Mouse (Mus musculus) kidney, postnatal 25 days (tissue): ENCODE measurements around the gene Zzef1.

ENCODE experiments used
- DNase-seq, 2 experiments: peaks; one replicate each; pipeline ENCODE4 v3.0.0; 2021; ENCODE audit warnings: mixed read lengths in 2 of 2

The Zzef1 gene

DNA sequence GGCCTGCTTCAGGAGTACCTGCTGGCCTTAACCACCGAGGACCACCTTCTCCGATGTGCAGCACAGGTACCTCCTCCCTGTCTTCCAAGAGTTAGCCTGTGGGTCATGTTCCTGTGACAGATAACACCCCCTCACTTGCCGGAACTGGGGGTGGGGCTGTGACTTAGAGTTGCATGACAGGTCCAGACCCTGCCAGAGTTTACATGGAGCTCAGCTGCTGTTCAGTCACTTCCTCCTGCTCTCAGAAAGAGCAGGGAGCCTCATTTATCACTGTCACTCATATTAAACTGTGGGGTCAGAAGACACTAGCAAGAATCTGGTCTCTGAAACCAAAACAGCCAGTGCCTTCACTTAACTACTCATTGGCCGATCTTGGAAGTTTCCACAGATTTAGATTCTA lies 127.1 kb downstream of the Zzef1 start:
- peak; percentile 42 to 62 for DNase-seq

DNA sequence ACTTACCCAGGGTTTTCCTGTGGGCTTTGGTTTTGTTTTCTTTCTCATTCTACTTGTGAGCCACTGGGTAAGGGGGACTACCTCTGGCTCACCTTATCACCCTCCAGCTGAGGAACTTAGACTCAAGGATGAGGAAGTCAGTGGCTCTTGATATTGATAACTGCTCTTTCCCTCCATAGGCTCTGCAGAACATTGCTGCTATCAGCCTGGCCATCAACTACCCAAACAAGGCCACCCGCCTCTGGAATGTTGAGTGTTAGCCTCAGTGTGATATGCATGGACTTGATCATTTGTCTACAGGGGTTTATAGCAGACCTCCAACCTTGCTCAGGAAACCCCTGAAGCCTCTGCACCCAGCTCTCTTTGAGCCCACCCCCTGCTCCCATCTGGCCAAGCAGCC lies 128.4 kb downstream of the Zzef1 start:
- no peak for DNase-seq

DNA sequence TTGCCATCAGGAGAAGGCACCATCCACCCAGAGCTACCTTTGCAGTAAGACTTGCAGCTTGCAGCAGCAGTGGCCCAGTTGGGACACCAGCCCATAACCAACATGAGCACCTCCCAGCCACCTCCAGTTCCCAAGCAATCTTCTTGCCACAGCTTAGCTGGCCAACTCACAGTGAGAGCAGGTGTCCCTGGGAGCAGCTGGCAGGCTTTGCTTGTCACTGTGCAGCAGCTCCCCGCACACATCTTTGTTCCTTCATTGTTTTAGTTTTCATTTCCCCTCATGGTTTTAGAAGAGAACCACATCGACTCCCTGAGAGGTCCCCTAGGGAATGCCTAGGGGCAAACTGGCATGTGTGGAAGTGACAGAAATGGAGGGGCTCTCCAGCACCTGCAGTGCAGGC lies 129.0 kb downstream of the Zzef1 start:
- DNase-seq, result no peak

DNA sequence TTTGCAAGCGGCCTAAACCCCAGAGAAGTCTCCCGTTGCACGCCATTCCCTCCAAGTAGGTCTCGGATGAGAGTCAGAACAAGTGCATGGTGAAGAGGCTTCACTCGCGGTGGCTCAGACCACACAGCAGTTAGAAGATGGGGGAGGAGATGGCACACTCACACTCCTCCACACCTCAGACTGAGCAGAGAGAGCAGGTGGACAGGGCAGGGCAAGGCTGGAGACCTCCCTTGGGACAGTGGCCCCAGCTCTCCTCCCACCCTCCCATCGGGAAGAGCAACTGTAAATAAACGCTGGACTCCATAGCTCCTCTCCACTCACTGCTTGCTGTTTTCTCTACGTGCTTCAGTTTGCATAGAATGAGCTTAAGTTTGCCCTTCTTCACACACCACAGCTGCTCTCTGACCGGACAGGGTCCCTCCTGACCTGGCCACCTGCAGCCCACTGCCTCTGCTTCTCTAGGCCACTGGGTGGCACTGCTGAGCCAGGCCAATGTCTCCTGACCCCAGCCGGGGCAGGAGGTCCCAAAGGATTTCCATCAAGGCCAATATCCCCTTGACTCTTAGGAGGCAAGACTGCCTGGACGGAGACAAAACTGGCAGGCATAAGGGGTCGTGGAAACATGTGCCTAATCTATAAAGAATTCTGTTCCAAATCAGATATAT lies 130.3 kb downstream of the Zzef1 start:
- DNase-seq, result peak; percentile 72 to 79

- no peak for DNase-seq
Measured at GRCm38 (mm10) chr11:72928516-72928915, 132.5 kb downstream of the Zzef1 start.

DNA sequence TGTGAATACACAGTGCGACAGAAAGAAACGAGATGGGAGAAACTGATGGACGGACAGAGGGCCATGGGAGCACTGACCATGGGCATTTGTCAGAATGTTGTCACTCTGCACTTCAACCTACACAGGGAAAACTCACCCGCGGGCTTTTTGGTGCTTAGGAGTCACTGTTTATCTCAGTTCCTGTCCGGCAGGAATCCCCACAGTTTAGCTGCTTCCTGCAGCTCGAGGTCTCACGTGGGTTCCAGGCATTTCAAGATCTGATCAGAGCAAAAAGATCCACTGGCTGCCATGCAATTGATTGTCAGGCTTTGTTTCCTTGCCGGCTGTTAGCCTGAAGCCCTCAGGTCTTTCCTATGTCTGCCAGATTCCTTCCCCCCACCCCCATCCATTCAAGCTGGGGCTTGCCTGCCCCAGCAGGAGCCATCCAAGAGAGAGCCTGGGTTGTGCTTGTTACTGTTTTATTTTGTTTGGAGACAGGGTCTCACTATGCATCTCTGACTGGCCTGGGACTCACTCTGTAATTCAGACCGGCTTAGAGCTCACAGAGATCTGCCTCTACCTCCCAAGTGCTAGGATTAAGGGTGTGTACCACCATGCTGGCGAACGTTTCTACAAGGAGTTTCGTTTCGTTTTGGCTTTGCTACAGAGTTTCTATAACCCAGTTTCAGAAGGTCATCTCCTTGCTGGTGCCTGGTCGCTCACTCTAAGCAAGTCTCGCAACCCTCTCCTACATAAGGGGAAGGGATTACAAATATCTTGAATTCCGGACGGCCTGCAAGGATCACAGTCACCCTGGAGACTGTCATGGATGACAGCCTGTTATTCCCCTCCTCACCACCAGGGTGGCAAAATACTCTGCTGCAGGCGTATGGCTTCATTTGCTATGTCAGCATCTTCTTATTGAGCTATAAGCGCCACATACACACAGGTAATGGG lies 144.4 kb downstream of the Zzef1 start:
- DNase-seq, result peak in 1 of 2 experiments; percentile 60

GRCm38 (mm10) chr11:72944996-72945793 lies 149.2 kb downstream of the Zzef1 start:
- peak; percentile 49 to 71 for DNase-seq

DNA sequence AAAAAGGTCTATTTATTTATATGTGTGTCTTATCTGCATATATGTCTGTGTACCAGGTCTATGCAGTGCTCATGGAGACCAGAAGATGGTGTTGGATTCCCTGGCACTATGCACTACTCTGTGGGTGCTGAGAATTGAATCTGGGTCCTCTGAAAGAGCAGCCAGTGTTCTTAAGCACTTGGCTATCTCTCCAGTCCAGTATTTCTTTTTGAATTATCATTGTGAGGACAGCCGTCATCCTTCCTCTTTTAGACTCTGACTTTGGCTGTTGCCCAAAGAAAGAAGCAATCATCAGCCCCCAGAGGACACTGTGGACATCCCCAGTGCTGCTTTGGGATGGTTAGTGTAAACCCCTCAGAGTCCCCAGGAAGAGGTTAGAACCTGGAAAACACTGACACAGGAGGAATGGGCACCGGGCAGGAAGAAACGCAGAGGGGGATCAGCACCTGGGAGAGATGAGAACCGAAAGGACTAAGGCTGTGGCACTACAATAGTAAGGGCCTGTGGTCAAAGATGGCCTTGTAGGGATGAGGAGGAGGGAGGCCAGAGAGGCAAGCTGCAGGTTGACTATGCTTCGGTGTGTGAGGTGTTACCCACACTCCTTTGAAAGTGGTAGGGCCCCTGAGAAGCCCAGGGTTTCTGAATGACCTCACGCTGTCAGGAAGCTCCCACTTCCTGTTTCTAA lies 150.0 kb downstream of the Zzef1 start:
- DNase-seq, result peak in 1 of 2 experiments; percentile 18

DNA sequence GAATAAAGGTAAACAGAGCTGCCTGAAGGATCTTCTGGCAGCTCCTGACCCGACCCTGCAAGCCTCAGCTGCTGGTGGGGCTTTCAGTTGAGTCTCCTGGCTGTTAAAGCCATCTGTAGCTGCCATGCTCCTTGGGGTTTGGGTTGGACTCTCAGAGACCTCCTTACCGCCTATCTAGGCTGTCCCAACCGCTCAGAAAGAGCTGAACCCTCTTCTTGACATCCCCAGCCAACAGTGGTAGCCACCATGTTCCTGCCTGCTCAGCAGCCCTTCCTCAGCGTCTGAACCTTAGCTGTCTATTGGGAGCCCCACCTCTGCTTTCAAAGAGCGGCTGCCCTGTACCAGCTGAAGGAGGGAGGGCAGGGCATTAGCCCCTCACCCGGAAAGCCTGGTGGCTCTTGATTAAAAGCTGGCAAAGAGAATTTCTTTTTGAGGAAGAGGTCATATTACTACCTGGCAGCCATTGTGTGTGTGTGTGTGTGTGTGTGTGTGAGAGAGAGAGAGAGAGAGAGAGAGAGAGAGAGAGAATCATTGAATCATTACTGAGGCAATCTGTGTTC lies 150.6 kb downstream of the Zzef1 start:
- DNase-seq, result peak in 1 of 2 experiments; percentile 47

DNA sequence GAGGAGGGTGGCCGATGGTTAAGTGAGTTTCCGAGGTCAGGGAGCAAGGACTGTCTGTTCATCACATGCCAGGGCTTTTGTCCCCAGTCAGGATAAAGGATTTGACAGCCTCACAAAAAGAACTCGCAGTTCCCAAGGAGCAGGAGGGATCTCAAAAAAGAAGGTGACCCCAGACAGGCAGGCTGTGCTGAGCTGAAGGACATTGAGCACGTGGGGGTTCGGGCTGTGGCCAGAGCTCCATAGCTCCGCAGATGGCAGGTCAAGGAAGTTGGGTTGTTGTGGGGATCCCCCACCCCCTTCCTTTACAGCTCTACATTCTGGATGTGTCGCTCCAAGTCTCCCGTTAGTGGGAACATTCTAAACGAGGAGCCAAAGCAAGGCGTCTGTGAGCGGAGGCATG lies 151.8 kb downstream of the Zzef1 start:
- peak in 1 of 2 experiments; percentile 12 for DNase-seq

DNA sequence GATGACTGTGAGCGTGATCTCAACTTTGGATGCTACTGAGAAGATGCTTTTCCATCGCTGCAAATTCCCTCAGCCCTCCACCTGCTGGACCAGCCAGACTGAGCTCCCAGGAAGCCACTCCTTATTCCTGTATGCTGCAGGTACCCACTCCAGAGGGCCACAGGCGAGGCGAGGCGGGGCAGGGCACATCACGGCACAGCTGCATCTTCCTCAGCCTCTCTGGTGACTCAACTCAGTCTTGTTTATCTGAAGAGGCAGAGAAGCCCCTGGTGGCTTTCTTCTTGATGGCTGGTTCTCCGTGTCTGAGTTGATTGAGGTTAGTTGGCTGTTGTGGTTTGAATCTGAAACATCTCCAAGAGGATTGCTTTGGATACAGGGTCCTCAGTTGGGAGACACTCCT lies 152.2 kb downstream of the Zzef1 start:
- peak in 1 of 2 experiments; percentile 11 for DNase-seq

DNA sequence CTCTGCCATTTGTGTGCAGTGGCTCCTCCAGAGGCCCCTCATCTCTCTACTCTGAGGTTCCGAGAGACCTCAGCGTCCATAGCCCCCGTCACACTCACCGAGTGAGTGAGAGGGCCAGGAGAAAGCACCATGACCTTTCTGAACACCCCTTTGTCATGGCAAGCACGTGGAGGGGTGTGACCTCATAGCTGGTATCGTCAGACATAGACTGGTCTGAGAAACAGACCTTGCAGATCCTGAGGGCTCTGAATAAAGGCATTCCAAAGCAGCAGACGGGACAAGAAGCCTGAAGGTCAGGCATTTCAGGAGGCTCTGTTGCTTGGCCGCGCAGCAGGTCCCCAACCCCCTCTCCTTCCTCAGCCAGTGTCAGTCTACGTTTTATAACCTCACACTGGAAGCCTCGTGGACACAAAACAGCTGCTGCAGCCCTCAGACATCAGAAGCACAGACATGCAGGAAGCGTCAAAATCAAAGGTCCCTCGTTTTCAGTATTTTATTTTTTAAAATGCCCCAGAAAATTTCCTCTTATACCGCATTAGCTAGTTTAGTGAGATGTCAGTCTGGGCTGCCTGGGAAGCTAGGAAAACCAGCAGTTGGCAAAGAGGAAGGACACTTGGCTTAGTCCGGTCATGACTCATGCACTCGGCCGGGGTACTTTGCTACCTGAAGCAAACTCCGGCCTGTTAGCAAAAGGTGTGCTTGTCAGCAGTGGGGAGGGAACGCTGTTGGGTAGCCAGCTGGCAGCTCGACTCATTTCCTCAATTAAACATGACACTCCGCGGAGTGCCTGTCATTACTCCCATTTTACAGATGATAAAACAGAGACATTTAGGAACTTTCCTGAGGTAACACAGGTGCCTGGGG lies 155.3 kb downstream of the Zzef1 start:
- DNase-seq, result peak; percentile 32 to 62

- peak; percentile 50 to 77 for DNase-seq
Measured at GRCm38 (mm10) chr11:72952226-72952625, 156.2 kb downstream of the Zzef1 start.

- no peak for DNase-seq
Measured at GRCm38 (mm10) chr11:72952697-72953096, 156.7 kb downstream of the Zzef1 start.

- DNase-seq, result no peak
Measured at GRCm38 (mm10) chr11:72953116-72953439, 157.1 kb downstream of the Zzef1 start.

- DNase-seq, result peak; percentile 76 to 90
Measured at GRCm38 (mm10) chr11:72953440-72954151, 157.6 kb downstream of the Zzef1 start.

GRCm38 (mm10) chr11:72954216-72954615 lies 158.2 kb downstream of the Zzef1 start:
- no peak for DNase-seq

- DNase-seq, result peak; percentile 23 to 65
Measured at GRCm38 (mm10) chr11:72955339-72955974, 159.4 kb downstream of the Zzef1 start.

DNA sequence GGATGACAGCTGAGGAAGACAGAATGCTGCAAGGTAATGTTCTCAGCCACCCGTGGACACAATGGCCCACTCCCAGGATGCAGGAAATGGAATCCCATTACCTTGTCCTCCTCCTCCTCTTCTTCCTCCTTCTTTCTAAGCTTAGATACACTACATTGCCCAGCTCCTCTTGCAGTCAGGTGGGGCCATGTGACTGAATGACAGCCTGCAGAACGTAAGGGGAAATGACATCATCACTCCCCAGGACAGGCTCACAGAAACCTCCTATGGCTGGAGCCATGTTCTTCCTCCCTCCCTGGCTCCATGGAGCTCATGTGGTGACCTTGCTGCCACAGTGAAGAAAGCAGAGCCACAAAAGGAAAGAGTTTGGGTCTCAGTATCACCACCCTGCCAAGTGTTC lies 161.3 kb downstream of the Zzef1 start:
- DNase-seq, result no peak
